Mouse (Mus musculus): ENCODE results near the gene Mboat7.
"Not testable (repeated sequence)": the region's sequence is repeated elsewhere in the genome, so short reads cannot be mapped to it uniquely, and the experiment has no call there.

Mboat7 gene

DNA sequence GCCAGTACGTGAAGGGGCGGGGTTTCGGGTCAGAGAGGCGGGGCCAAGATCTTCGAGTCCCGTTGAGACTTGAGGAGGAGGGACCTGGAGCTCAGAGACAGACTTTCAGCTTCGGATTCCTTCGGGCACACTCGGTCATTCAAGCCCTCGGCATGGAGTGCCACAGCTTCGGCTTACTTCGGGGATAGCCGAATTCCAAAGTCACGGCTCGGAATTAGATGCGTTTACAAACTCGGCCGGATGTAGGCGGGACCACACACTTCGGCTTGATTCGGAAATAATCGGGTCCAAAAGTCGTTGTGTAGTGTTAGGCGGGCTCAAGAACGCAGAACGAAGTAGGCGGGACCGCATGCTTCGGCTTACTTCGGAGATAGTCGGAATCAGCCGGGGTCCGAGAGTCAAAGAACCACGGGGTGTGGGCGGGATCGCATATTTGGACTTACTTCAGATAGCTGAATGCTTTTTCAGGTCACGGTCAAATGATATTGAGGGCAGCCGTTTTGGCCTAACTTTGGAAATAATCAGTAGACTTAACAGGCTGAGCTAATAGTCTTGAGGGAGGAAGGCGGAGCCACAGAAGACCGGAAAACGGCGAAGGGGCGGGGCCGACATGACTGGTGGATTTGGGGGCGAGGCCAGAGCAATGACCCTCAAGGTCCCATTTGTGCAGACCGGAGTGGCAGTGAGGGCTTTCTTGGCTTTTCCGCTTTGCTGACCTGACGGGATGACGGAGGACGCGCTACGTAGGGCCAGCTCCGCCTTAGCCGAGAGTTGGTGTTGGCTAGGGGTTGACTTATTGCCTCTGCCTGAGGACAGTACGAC lies at the start of gene Mboat7:
Mboat7 (minus strand) TSS at position 537 of the 822 bp plus-strand sequence.
- DNase-seq (ENCODE audit: low read depth, low spot score) = peak; percentile 89

DNA sequence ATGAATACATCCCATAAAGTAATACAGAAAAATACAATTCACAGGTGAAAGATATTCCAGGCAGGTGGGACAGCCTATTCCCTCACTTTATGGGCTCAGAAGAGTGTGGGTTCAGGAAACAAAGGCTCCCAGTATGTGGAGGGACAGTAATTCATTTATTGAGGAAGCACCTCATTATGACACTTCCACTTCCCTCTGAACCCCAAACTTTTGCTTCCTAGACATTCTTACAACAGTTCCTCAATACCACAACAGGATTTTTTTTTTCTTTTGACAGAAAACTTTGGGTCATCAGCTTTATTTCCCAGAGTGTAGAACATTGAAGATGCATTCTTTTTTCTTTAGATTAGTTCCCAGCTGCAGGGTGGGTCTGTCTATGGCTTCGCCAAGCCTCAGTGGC lies 39.4 kb upstream of the Mboat7 start:
- not testable (repeated sequence) for DNase-seq (ENCODE audit: low read depth, low spot score)

DNA sequence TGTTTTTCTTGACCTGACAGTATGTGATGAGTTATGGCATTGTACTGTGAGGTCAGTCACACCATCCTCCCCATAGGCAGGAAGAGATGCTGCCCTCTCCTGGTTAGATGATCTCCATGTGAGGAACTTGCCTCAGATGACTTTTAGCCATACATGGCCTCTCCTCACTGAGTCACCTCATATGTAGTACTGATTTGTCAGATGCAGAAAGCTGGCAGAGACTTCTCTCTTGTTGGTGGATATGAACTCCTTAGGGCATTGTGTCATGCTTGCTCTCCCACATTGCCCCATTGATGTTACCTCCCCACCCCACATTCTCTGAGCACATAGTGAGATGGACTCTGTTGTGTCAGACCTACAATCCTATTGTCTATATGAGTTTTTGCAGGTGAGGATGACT lies 32.1 kb upstream of the Mboat7 start:
- not testable (repeated sequence) for DNase-seq (ENCODE audit: low read depth, low spot score)

DNA sequence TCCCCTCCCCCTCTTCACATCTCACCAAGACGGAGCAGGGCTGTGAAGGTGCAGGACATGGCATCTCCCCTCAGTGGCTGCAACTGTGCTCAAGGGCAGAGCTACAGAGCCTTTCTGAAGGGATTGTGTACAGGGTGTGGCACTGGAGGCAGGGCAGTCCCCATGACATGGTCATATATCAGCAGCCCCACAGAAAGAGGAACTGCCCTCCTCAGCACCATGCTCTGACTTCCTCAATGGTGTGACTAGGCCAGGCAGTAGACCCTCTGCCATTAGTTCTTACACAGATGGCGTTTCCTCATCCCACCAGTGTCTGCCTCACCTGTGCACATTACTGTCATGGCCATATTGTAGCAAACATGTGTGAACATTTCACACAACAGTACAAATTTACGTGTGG lies 26.9 kb upstream of the Mboat7 start, which contains the start of gene Pirb:
Pirb (minus strand) TSS at position 124 of the 400 bp plus-strand sequence.
- not testable (repeated sequence) for DNase-seq (ENCODE audit: low read depth, low spot score)

DNA sequence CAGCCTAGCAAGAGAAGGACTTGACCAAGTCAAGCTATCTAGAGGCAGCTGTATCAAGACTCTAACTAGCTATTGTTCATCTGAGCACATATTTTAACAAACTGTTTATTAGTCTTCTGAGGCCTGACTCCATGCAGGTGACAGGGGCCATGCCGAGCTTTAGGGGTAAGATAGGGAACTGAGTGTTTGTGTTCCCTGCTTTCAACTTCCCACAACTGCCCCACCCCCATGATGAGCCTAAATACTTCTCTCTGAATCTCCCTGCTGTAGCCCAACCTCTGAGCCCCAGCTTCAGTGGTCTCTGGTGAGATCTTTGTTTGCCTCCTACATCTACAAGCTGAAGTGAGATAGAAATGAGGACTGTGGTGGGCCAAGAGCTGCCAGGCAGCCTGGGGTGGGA lies 21.9 kb upstream of the Mboat7 start:
- DNase-seq (ENCODE audit: low read depth, low spot score) = no peak

DNA sequence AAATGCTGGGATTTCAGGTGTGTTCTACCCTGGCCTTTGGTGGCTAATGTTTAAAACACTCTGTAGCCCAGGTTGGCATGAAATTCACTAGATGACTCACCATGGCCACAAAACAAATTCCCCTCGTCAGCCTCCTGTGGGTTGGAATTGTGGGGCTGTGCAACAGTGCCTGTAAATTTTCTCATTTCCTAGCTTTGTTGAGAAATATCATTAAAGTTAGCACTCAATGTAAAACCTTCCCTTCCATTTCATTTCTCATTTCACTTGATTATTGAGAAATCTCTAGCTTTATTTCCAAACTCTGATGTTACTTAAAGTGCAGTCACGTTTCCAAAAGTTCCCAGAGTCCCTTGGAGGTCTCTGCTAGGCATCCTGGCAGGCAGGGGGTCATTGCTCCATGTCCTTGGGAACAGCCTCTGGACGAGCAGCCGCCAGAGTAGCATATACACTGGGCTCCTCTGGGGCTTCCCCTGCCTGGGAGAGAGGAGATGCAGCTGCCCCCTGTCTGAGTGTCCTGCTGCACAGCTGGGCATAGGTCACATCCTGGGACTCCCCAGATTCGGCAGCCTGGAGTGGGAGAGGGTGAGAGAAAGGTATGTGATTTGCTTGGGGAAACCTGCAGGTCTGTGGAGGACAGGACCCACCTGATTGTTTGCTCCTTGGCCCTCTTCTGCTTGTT lies 19.1 kb upstream of the Mboat7 start:
- no peak for DNase-seq (ENCODE audit: low read depth, low spot score)

DNA sequence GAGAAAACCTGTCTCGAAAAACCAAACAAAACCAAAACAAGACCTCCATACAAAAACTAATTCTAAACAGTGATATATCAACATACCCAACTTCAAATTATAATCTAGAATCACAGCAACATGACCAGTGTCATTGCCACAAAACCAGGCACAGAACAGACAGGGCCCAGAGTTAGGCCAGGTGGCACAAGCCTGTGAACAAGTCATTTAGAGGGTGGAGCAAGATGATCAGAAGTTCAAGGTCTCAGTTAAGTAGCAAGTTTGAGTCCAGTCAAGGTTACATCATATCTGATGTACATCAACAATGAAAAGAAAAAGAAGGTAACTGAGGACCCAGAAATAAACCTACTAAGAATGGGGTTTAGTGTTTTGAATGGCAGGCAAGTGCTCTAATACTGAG lies 15.7 kb upstream of the Mboat7 start:
- DNase-seq (ENCODE audit: low read depth, low spot score) = no peak

DNA sequence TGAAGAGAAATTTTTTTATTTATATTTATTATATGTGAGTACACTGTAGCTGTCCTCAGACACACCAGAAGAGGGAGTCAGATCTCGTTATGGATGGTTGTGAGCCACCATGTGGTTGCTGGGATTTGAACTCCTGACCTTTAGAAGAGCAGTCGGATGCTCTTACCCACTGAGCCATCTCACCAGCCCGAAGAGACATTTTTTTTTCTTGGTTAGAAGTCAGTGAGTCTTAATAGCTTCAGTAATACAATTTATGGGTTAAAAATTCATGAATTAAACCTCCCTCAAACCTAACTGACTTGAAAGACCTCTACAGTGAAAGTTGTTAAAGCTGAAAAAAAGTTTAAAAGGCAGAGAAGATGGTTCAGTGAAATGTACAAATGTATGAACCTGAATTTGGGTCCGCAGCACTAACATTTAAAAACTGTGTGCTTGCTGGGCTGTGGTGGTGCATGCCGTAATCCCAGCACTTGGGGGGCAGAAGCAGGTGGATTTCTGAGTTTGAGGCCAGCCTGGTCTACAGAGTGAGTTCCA lies 15.2 kb upstream of the Mboat7 start:
- DNase-seq (ENCODE audit: low read depth, low spot score) = not testable (repeated sequence)

DNA sequence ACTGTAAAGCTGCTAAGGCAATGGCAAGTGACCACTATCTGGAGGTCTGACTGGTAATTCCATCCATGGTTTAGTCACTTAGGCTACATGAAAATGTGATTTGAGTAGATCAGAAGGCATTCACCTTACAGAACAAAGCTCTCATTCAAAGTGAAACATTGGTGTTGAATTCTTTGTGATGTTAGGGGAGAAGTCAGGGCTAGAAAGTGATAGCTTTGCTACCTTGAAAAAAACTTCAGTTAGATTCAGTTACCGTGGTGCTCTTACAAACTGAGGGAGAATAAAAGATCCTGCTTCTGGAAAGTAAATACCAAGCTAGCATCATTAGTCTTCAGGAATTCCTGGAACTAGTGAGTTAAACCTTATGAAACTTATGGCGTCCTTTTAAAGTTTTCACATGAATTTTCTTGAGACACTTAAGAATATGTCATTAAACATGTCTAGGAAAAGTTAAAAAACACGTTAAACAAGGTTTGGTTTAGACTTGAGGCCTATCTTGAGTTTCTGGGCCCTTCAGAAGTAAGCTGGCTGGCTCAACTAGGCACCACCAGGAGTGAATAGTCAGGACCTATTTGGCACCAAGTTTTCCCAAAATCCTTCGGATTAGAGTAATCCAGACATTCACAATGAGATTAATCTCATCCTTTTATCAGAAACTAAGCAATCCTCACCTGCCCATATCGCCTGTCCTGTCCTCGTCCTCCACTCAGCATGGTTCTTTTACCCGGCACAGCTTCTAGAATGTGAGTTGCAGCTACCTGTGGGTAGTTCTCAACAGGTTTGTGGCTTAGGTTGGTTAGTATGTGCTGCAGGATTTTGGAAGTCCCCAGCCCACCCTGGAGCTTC lies 14.5 kb upstream of the Mboat7 start:
- no peak for DNase-seq (ENCODE audit: low read depth, low spot score)

DNA sequence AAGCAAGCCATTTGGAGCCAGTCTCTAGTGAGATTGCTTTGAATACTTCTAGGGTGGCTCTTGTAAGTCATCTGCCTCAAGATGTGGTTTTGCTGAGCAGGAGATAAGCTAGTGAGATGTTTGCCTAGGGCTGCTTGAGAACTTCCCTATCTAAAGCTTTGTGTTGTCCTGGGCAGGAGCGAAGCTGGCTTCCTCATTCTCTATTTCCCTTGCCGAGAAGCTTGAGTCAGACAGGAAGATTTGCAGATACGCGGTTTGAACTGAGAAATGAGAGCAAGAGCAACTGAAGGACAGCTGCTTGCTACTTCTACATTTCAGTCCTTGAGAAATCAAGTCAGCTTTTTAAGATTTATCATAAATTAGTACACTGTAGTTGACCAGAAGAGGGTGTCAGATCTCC lies 13.7 kb upstream of the Mboat7 start:
- no peak for DNase-seq (ENCODE audit: low read depth, low spot score)

DNA sequence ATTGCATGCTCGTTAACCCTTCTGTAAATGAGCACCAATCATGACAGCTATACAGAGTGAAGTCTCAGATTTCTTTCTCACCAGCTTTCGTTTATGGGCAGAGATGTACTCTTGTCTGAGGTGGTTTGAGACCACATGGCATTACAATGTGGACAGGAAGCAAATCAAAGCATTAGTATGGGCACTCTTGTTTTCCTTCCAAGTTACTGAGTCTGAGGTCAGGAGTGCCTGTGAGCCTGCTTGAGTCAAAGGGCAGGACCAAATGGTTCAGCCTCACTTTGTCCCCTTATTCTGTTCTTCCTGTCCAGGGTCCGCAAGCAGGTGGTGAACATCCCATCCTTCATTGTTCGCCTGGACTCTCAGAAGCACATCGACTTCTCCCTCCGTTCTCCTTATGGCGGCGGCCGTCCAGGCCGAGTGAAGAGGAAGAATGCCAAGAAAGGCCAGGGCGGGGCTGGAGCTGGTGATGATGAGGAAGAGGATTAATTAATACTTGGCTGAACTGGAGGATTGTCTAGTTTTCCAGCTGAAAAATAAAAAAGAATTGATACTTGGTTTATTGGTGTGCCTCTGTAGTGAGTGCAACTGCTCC lies 13.1 kb upstream of the Mboat7 start:
- DNase-seq (ENCODE audit: low read depth, low spot score) = no peak

DNA sequence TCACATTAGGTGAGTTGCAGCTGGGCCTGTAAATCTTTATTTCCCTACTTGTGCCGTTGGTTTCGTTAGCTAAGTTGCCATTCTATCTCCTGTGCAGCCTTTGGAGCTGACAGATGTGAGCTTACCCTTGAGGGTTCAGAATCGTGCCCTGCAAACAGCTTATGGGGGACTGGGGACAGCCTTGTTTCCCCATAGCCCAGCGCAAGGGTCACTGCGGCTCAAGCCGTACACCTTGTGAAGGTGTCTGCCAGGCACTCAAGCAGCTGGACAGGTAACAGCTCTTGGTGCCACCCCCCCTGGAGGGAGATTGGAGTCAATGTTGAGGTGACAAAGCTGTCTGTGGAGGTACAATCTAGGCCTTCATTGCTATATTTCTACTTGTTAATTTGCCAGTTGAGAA lies 12.6 kb upstream of the Mboat7 start:
- no peak for DNase-seq (ENCODE audit: low read depth, low spot score)

DNA sequence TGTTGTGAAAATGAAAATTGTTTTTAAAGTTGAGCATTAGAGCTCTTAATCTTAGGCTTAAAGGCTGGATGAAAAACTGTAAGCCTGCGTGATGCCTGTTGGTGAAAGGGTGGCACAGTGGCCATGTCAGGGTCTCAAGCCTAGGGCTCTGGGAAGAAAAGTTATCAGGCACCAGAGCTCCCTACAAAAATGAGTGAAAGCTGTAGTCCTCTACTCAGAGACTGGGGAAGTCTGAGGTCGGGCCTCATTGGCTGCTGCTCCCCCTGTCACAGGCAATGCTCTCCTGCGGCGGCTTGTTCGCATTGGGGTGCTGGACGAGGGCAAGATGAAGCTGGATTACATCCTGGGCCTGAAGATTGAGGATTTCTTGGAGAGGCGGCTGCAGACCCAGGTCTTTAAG lies 12.1 kb upstream of the Mboat7 start:
- DNase-seq (ENCODE audit: low read depth, low spot score) = not testable (repeated sequence)

DNA sequence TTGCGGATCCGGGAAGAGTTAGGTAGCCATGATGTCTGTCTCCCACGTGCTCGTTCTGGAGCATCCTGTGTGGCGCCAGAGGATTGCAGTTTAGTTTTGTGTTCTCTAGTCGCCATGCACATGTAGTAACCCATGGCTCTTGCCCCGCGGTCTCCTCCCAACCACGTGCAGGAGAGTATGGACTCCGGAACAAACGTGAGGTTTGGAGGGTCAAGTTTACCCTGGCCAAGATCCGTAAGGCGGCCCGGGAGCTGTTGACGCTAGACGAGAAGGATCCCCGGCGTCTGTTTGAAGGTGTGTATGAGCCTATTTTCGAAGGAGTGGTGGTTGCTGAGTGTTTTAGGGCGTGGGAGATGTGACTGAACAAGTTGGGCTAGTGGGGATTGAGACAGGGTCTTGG lies 11.2 kb upstream of the Mboat7 start:
- DNase-seq (ENCODE audit: low read depth, low spot score) = no peak

DNA sequence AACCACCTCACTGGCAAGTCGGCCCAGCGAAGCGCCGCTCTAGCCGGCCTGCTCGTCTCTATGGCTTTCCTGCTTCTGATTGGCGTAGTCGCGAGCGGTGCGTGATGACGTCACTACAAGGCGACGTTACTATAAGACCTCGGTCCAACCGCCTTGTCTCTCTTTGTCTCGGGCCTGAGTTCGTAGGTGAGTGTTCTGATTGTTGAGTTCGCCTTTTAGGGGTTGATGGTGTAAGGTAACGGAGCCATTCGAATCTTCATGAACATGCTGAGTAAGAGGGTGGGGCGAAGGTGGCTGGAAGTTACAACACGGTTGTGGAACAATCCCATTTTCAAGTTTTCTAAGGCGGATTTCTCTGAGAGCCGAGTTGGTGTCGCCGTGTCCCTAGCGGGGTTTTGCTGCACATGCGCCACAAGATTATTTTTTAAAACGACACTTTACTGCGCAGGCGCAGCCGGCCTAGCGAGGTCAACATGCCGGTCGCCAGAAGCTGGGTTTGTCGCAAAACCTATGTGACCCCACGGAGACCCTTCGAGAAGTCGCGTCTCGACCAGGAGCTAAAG lies 10.6 kb upstream of the Mboat7 start, which contains the start of gene Rps9:
Rps9 (plus strand) TSS at position 115 of the 563 bp plus-strand sequence.
- peak; percentile 95 for DNase-seq (ENCODE audit: low read depth, low spot score)

DNA sequence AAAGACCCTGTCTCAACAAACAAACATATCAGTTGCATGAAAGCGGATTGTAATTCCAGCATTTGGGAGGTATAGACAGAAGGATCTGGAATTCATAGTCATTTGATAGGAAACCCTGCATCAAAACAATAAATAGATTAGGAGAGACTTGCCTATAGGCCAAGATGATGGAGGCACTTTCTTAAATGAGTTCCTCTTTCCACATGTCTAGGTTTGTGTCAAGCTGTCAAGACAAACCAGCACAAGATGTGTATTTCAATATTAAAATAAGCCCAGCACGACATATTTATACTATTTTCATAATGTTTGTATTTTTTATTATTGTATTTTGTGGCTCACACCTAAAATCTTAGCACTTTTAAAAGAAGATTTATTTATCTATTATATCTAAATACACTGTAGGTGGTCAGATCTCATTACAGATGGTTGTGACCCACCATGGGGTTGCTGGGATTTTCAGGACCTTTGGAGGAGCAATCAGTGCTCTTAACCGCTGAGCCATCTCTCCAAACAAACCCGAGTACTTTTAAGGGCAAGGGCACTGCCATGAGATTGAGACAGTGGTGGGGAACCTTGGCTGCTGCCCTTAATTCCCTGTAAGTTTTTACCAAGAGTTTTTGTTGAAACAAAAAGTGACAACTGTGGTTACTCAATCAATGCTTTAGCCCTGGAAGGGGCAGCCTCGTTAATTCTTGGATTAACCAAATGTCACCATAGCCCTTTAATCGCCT lies 10.0 kb upstream of the Mboat7 start:
- no peak for DNase-seq (ENCODE audit: low read depth, low spot score)

DNA sequence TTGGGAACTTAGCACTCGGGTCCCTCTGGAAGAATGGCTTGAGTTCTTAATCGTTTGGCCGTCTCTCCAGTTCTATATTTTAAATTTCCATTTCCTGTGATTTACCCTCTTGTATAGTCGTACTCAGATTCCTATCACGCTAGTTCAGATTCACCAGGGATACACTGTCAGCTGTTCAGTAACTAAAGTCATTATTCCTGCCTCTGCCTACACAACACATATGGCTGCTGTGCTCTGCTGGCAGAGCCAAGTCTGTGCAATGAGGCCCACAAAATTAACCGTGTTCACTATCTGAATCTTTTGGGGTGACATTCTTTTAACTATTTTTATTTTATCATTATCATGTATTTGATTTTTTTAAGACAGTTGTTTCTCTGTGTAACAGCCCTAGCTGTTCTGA lies 5.1 kb upstream of the Mboat7 start:
- DNase-seq (ENCODE audit: low read depth, low spot score) = no peak

DNA sequence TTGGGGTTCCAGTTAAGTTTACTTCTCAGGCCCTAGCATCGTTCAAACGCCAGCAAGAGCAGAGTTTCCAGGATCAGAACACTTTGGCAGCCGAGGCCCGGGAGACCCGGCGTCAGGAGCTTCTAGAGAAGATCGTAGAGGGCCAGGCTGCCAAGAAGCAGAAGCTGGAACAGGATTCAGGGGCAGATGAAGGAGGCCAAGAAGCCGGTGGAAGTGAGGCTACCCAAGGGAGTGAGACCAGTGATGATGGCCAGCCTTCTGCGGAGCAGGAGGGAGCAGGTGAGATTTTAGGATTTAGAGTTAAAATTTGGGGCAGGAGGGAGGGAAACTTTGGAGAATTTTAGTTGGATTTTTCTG lies 1.6 kb upstream of the Mboat7 start:
- DNase-seq (ENCODE audit: low read depth, low spot score) = not testable (repeated sequence)

DNA sequence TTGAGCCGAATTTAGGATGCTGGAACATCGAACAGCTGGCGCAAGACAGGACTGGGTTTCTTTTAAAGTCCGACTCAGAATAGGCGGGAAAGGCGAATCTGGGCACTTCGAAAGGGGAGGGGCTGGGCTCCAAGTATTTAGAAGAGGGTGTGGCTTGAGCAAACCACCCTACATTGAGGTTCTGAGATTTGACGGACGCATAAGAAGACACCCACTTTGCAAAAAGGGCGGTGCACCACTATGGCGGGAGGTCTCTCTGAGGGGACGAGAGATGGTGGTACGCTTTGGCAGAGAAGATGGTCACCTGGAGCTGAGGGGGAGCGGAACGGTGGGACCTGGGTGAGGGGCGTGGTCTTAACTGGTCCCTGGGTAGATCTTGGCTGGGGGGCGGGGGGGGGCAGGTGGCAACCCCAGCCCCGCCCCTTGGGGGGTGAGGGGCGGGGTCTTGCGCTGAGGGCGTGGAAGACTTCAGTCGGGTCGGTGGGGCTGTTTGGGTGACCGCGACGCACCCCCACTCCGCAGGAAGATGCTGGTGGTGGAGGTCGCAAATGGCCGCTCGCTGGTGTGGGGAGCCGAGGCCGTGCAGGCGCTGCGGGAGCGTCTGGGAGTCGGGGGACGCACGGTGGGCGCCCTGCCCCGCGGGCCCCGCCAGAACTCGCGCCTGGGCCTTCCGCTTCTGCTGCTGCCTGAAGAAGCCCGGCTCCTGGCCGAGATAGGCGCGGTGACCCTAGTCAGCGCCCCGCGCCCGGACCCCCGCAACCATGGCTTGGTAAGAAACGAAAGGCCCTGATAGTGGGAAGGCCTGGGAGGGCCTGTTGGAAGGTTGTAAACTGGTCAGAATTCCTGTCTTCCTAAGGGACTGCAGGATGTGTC lies 989 bp upstream of the Mboat7 start:
- DNase-seq (ENCODE audit: low read depth, low spot score) = peak; percentile 24

DNA sequence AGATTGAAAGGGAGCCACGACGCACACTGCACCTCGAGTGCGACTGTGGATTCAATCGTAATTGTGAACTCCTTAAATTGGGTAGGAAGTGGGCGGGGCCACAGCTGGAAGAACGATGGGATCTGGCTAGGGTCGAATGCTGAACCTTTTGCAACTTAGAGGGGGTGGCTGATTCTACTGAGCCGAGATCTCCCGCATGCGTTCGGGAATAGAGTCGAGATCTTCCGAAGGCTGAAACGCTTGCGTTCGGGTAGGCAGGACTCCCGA lies 419 bp upstream of the Mboat7 start:
- DNase-seq (ENCODE audit: low read depth, low spot score) = no peak

Measured in c-Kit-negative CD71-positive TER-119-positive erythroid progenitor cells, embryonic 14.5 days (primary cell).